Mouse (Mus musculus) kidney, adult 2 months (tissue): ENCODE results near the gene Hsp90ab1. TPM values are rescaled to one million over a fixed set of nuclear protein-coding genes. Genes with fewer than 3 reads are reported as not detected.

Source experiments
- DNase-seq: peaks from one replicate; pipeline ENCODE4 v3.0.0; 2021
- H3K27ac ChIP-seq: fragments of 200-500 bp; 2 replicates; pipeline ENCODE4 v1.5.1; 2012; ENCODE audit warnings: low read depth, low read length, control low read depth, inconsistent platforms; ENCODE audit not compliant: insufficient read depth
- H3K27me3 ChIP-seq: fragments of 200-500 bp; replicated peaks from 2 replicates; pipeline ENCODE4 v1.6.1; 2012; ENCODE audit warnings: mild to moderate bottlenecking, moderate library complexity, low read length, inconsistent platforms; ENCODE audit not compliant: control insufficient read depth, insufficient read depth
- H3K36me3 ChIP-seq: fragments of 200-500 bp; 2 replicates; pipeline ENCODE4 v1.6.1; 2012; ENCODE audit warnings: mild to moderate bottlenecking, moderate library complexity, low read length, inconsistent platforms; ENCODE audit not compliant: control insufficient read depth, insufficient read depth
- H3K4me1 ChIP-seq: fragments of 200-500 bp; 2 replicates; pipeline ENCODE4 v1.6.1; 2011; ENCODE audit warnings: low read length; ENCODE audit not compliant: control insufficient read depth, insufficient read depth
- H3K4me3 ChIP-seq: fragments of 200-500 bp; 2 replicates; pipeline ENCODE4 v1.5.1; 2011; ENCODE audit warnings: mild to moderate bottlenecking, low read depth, low read length, control low read depth; ENCODE audit not compliant: insufficient read depth
- CTCF ChIP-seq: fragments of 200-500 bp; conservative IDR thresholded peaks from 2 replicates; pipeline ENCODE4 v1.5.1; 2011; ENCODE audit warnings: low read depth, mild to moderate bottlenecking, control low read depth, low read length, moderate library complexity, mixed read lengths; ENCODE audit not compliant: insufficient read depth, insufficient read length
- POLR2A ChIP-seq: fragments of 200-500 bp; IDR thresholded peaks from one replicate; pipeline ENCODE4 v1.6.1; 2011; ENCODE audit warnings: low read depth, low read length, control low read depth
- WGBS: fragments of 180-500 bp; shearing (Covaris S2); methylation state at CpG from one replicate; pipeline ENCODE4 v1.1.7; 2018; 5-methylcytosine and 5-hydroxymethylcytosine counted together
- polyA plus RNA-seq: library from polyadenylated mRNA; depleted of rRNA; stranded (reverse); fragments of >200 nt; gene quantifications from 2 replicates; pipeline ENCODE4 v1.2.3, GENCODE M21; 2012

The Hsp90ab1 gene
- polyA plus RNA-seq, 1 experiment: 408 TPM

DNA sequence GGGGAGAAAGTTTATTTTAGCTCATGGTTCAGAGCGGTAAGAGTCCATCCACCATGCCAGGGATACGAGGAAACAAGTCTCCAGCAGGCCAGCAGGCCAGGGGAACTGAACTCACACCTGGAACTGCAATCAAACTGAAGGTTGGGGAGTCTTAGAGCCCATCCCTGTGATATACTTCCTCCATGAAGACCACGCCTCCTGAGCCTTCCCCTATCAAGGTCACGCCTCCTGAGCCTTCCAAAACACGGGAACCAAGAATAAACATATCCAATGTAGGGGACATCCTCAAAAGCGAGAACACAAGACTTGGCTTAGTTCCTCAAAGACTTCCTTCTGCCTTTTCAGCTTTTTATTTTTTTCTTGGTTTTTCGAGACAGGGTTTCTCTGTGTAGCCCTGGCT is 39.9 kb upstream of the Hsp90ab1 start:
- no peak for DNase-seq
- Histone ChIP-seq H3K4me1 (no peaks in the 10 kb centered on the region), H3K27ac (no peak overlapping the region), H3K36me3 (no peaks in the 10 kb centered on the region), H3K27me3 (no peaks in the 10 kb centered on the region), H3K4me3 (no peak overlapping the region)
- 76% methylated on average over 7 of the region's 7 CpGs for WGBS
- TF ChIP-seq POLR2A: no peak
- no peak for TF ChIP-seq CTCF

DNA sequence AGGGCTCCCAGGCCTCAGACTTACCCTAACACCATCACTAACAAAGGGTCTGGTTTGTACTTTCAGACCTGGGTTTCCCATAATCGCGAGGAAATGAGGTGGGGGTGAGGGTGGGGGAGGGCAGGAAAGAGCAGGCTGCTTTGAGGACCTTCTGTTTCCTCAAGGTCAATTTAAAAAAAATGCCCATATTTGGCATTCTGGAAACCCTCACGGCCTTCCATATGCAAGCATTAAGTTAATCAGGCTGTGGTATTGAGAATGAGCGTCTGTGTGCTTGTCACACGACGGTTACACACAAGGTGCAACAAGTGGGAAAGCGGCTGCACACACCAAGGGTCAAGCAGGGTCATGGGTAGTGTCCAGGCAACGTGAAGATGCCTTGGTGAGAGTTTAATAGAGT is 38.9 kb upstream of the Hsp90ab1 start:
- DNase-seq: no peak
- Histone ChIP-seq H3K36me3 (no peaks in the 10 kb centered on the region), H3K27ac (no peak overlapping the region), H3K4me1 (no peaks in the 10 kb centered on the region), H3K27me3 (no peaks in the 10 kb centered on the region), H3K4me3 (no peak overlapping the region)
- WGBS: 77% methylated on average over 8 of the region's 8 CpGs
- TF ChIP-seq POLR2A (no peak), CTCF (no peak)

DNA sequence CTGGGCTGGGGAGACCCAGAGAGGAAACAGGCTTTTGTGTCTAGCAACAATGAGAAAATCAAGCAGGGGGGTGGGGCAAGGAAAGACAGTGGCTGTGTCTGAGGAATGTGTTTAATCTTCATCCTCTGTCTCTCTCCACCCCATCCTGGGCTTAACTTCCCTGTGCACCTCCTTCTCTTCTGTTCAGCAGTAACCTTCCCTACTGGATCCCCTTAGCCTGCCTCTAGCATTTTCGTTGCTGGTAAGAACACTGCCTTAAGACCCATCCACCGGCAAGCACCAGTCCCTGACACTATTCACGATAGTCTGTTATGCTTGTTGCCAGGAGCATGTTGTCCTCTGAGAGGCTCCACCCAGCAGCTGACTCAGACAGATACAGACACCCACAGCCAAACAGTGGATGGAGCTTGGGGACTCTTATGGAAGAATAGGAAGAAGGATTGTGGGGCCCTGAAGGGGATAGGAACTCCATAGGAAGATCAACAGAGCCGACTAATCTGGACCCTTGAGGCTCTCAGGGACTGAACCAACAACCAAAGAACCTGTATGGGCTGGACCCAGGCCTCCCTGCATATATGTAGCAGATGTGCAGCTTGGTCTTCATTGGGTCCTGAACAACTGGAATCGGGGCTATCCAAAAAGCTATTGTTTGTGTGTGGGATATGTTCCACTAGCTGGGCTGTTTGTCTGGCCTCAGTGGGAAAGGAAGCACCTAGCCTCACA is 37.2 kb upstream of the Hsp90ab1 start:
- no peak overlapping the region for H3K27ac ChIP-seq
- H3K4me1 ChIP-seq: no peaks in the 10 kb centered on the region
- no peak overlapping the region for H3K4me3 ChIP-seq
- no peaks in the 10 kb centered on the region for H3K27me3 ChIP-seq
- WGBS: 48% methylated on average over 5 of the region's 5 CpGs
- TF ChIP-seq POLR2A: no peak
- TF ChIP-seq CTCF: no peak
- DNase-seq: no peak
- H3K36me3 ChIP-seq: no peaks in the 10 kb centered on the region

DNA sequence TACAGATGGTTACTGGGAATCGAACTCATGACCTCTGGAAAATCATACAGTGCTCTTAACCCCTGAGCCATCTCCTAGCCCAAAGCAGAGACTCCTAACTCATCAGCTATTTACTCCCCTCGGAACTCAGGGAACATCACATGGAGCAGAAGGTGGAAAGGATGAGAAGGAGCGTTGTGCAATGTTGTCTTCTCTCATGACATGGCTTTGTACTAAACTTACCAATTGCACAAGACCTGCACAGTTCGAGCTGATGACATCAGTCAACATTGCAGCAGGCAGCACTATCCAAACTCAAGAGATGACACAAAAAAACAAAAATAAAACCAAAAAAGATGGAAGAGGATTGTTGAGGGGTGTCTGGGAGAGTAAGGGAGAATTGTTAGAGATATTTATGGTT is 35.3 kb upstream of the Hsp90ab1 start:
- no peak for TF ChIP-seq CTCF
- TF ChIP-seq POLR2A: no peak
- WGBS: 88% methylated on average over 4 of the region's 4 CpGs
- no peaks in the 10 kb centered on the region for H3K36me3 ChIP-seq
- no peaks in the 10 kb centered on the region for H3K4me1 ChIP-seq
- DNase-seq: no peak
- no peak overlapping the region for H3K27ac ChIP-seq
- H3K27me3 ChIP-seq: no peaks in the 10 kb centered on the region
- no peak overlapping the region for H3K4me3 ChIP-seq

GRCm38 (mm10) chr17:45606992-45607879 is 34.2 kb upstream of the Hsp90ab1 start:
- no peaks in the 10 kb centered on the region for H3K36me3 ChIP-seq
- 72% methylated on average over 15 of the region's 15 CpGs for WGBS
- no peak for DNase-seq
- H3K4me3 ChIP-seq: no peak overlapping the region
- no peak overlapping the region for H3K27ac ChIP-seq
- no peak for TF ChIP-seq POLR2A
- TF ChIP-seq CTCF: no peak
- no peaks in the 10 kb centered on the region for H3K4me1 ChIP-seq
- H3K27me3 ChIP-seq: no peaks in the 10 kb centered on the region

DNA sequence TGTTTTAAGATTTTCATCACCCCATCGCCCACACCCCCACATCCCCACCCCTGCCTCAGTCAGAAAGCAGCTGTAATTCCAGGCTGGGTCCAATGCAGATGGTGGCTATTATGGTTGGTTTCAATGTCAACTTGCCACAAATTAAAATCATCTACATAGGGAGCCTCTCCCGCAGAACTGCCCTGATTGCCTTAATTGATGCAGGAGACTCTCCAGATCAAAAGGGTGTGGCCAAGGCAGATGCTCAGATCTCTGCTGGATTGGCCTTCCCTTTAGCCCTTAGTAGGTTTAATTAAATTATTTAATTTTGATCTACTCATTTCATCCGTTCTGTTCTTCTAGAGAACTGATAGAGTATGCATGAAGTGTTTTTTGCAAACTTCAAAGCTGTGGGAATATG is 29.9 kb upstream of the Hsp90ab1 start:
- no peak overlapping the region for H3K27ac ChIP-seq
- H3K27me3 ChIP-seq: no peaks in the 10 kb centered on the region
- 93% methylated on average over 3 of the region's 3 CpGs for WGBS
- no peak for DNase-seq
- H3K4me3 ChIP-seq: no peak overlapping the region
- no peak for TF ChIP-seq CTCF
- TF ChIP-seq POLR2A: no peak
- no peaks in the 10 kb centered on the region for H3K36me3 ChIP-seq
- H3K4me1 ChIP-seq: no peaks in the 10 kb centered on the region

DNA sequence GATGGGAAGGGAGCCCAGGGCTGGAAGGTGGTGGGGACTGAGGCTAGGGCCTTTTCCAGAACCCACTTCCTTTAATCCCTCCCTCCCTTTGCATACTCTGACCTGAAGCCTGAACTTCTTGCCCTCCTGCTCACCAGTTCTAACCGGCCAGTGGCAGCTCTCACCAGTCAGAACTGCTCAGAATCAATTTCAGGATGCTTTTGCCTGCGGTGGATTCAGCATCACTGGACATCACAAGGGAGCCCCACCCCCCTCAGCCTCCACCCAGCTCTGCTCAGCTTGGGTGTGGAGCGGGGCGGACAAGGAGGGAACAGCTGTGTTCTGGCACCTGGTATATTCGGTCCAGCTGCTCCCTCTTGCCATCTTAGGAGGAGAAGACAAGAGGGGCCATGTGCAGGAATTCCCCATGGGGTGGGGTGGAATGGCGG is 28.8 kb upstream of the Hsp90ab1 start, which contains the start of gene Mymx:
Gene Mymx, minus strand, starts transcription at position 226 of the 428 bp plus-strand sequence.
- H3K4me3 ChIP-seq: no peak within 1 kb of the TSS
- no peaks in the 10 kb centered on the region for H3K27me3 ChIP-seq
- TF ChIP-seq CTCF (no peak), POLR2A (no peak)
- H3K4me1 ChIP-seq: peaks cover 4% of the 10 kb centered on the region
- no peaks in the 10 kb centered on the region for H3K36me3 ChIP-seq
- WGBS: 53% methylated on average over 6 of the region's 6 CpGs
- peak within 1 kb of the TSS; percentile 39 for H3K27ac ChIP-seq
- peak; percentile 76 for DNase-seq
